Mouse (Mus musculus) 3134 (cell line): ENCODE data around the gene Gm19965.

Experiments
- DNase-seq: peaks from one replicate; pipeline ENCODE4 v3.0.0-alpha.2; 2011; ENCODE audit warnings: low spot score; ENCODE audit not compliant: insufficient read length; ENCODE audit errors: extremely low read depth

The Gm19965 gene

GRCm38 (mm10) chr1:116802683-116803082, at the start of gene Gm19965:
Gene Gm19965 (plus strand): TSS chr1:116802983.
- DNase-seq, result no peak

GRCm38 (mm10) chr1:116782471-116782989, 20.3 kb upstream of the Gm19965 start:
- DNase-seq, result no peak
